Mouse (Mus musculus) urinary bladder, postnatal 25 days (tissue): ENCODE data around the gene Zfp433.
"Not testable (repeated sequence)": the region's sequence is repeated elsewhere in the genome, so short reads cannot be mapped to it uniquely, and the experiment has no call there.

Source experiments
- DNase-seq: peaks from one replicate; pipeline ENCODE4 v3.0.0; 2022; ENCODE audit warnings: low spot score

Gene Zfp433

DNA sequence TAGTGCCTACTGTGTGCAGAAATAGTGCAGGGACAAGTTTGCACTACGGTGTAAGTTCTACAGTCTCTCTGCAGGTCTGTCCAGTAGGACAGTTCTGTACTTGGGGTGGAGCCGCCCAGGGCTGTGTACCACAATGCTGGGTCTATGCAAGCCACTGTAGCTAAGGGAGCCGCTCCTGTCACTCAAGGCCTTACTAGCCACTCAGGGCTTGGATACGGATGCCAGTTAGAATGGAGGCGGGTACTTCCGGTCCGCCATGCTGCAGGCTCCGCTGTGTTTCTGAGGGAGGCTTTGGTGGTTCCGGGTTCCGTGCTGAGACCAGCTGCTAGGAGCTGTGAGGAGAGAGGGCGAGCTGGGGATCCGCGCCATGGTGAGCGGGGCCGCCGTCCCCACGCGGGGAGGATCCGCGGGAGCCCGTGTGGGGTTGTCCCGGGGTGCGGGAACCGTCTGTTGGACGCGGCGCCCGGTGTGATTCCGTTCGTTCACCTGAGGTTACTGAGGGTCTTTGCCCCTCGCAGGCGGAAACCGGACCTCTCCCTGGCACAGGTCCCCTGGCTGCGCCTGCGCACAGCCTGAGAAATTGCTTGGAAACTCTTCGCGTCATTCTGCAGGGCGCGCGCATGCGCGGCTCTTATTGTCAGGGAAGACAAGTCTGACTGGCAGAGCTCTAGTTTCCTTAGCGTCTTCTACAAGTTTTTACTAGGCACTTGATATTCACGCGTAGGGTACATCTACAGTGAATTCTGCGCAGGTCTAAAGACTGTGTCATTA, at the start of gene Zfp433:
TSS of gene Zfp433 (plus strand) at position 295 of the 771 bp plus-strand sequence.
- not testable (repeated sequence) for DNase-seq

- DNase-seq, result no peak
Observed at GRCm38 (mm10) chr10:81655178-81655577, 49.4 kb upstream of the Zfp433 start.

GRCm38 (mm10) chr10:81656174-81656573, 48.5 kb upstream of the Zfp433 start:
- DNase-seq, result no peak

- not testable (repeated sequence) for DNase-seq
Observed at GRCm38 (mm10) chr10:81687114-81687513, 17.5 kb upstream of the Zfp433 start.

- not testable (repeated sequence) for DNase-seq
Observed at GRCm38 (mm10) chr10:81770506-81771403, 66.1 kb downstream of the Zfp433 start, which contains the start of gene Gm3055. Gm3055 (minus strand) TSS chr10:81771161.

DNA sequence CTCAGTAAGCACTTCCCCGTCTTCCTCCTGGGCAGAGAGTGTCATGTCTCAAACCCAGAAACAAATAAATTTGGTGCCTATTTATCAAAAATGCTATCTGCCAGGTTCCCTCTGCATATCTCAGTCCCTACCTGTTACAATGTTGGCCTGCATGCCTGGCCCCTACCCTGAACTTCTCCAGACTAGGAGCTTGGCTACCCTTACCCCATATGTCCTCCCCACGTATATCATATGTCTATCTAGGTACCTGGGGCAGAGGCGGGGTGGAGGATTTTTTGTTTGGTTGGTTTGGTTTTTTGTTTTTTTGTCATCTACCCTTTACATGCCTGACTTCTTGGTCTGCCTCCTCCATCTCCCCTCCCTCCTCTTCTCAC, 66.8 kb downstream of the Zfp433 start:
- not testable (repeated sequence) for DNase-seq
